Mouse (Mus musculus): ENCODE data around the gene Htr5a. TPM values are rescaled to one million over a fixed set of nuclear protein-coding genes. Genes with fewer than 3 reads are reported as not detected.

The Htr5a gene
- not detected for total RNA-seq (2022)

DNA sequence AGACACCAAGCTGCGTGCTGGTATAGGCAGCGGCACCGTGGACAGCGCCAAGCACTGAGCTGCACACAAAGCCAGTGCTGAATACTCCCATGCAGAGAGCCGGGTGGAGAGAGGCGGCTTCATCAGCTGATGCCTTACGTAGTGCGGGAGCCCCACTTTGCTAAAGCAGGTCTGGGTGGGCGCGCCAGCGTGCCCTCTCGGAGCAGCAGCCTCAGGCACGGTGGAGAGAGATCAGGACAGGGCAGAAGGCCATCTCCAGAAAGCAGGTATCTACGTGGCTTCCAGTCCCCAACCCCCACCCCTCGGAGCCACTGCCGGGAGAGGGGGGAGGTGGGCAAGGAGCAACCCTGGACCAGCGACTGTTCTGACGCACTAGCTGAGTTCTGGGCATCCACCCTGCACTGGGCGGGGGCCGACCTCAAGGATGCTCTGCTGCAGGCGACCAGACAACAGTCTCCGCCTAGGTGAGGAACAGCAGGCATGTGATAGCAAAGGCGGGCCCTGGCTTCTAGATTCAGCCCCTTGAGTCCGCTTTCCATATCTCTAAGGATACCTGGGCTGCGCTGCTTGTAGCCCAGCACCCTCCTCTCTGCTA lies at the start of gene Htr5a:
TSS of gene Htr5a (plus strand) at position 449 of the 595 bp plus-strand sequence.
- DNase-seq (ENCODE audit: low spot score in 2 of 2) = no peak

DNA sequence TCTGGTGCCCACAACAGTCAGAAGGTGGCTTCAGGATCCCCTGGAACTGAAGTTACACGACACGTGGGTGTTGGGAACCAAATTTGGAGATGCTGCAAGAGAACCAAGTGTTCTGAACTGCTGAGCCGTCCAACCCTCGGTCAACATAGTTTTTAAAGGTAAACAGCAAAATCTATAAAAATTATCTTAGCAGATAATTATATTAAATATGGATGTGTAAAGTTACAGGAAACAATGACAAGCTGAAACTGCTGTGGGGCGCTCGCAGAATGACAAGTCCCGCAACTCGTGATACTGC lies 49.8 kb upstream of the Htr5a start:
- no peak for DNase-seq (ENCODE audit: low spot score in 2 of 2)

DNA sequence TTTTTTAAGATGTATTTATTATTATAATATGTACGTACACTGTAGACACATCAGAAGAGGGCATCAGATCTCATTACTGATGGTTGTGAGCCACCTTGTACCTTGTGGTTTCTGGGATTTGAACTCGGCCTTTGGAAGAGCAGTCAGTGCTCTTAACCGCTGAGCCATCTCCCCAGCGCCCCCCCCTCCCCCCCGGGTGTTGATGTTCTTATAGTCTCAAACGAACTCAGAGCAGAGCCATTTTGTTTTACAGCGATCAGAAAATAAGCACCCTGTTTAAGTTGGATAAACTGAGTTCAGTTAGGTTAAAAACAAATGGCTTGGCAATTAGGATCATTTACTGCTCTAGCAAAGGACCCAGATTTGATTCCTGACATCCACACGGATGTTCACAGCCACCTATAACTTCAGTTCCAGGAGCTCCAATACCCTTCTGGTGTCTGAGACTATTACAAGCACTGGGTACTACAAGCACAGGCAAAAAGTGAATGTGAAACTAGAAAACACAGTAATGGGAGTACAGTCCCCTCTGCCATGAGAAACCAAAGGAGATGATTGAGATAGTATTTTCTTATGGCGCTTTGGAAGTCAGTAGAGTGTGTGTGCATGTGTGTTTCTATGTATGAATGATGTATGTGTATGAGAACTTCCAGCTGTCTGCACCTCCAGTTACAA lies 49.3 kb upstream of the Htr5a start:
- DNase-seq (ENCODE audit: low spot score in 2 of 2) = no peak

DNA sequence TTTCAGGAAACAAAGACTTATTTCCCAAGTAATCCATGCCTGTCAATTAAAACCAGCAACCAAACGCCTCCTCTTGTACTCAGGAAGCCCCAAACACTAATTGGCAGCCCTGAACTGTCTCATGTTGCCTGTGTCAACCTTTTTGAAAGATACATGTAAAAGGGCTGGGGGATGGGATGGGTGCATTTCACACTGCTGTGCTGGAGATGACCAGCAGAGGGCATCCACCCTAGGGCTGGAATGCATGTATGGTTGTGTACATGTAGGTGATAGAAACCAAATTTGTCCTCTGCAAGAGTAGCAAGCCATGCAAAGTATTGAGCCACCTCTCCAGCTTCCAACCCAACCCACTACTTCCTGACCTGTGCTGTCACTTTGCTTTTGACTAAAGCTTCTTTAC lies 48.0 kb upstream of the Htr5a start:
- peak; percentile 21 to 37 for DNase-seq (ENCODE audit: low spot score in 2 of 2)

DNA sequence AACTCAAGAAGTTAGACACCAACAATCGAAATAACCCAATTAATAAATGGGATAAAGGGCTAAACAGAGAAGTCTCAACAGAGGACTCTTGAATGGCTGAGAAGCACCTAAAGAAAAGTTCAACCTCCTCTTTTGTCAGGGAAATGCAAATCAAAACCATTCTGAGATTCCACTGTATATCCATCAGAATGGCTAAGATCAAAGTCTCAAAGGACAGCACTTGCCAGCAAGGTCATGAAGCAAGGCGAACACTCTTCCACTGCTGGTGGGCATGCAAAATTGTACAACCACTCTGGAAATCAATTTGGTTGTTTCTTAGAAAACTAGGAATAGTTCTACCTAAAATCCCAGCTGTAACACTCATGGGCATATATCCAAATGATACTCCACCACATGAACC lies 27.7 kb upstream of the Htr5a start:
- no peak for DNase-seq (ENCODE audit: low spot score in 2 of 2)

DNA sequence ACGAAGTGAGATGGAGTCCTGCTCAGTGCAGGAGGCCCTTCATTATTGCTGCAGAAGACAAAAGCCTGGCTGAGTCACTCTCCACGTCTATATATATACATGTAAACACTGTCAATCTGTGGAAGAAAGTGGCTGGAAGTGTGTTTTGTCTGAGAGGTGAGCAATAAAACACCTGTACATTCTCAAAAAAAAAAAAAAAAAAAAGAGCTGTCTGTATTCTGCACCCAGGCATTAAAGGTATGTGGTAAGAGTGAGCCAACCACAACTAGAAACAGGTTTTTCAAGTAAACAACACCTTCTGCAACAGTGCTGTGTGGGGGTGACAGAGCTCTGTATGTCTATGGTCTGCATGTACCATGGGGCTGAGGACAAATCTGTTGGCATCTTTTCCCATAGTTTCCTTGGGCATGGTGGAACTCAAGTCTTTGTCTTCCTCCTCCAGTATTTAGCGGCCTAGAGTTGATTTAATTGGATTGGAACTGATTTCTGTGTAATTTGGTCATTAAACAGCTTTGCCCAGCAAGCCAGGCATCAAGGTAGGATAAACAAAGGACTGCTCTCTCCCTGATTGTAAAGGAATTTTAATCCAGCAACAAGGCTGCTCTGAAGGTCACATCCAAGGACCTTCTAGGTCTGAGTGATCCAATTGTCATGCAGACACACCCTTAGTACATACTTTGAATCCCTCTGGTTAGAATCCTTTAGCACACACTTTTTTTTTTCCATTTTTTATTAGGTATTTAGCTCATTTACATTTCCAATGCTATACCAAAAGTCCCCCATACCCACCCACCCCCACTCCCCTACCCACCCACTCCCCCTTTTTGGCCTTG lies 22.9 kb upstream of the Htr5a start:
- no peak for DNase-seq (ENCODE audit: low spot score in 2 of 2)

DNA sequence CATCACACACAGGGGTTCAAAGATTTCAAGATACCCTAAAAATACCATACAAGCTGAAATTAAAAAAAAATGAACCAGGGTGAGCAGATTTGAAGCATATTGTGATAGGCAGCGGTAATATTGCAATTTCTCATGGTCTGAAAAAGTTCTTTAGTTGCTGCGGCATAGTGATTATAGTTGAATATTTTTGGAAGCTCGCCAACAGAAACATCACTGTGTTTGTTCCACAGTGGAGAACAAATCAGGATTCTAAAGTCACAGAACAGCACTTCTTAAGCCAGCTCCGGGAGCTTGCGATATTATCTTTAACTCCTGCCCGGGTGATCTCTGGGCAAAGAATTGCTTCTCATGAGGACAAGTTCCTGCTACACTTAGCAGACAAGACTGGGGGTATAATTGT lies 20.8 kb upstream of the Htr5a start:
- no peak for DNase-seq (ENCODE audit: low spot score in 2 of 2)

DNA sequence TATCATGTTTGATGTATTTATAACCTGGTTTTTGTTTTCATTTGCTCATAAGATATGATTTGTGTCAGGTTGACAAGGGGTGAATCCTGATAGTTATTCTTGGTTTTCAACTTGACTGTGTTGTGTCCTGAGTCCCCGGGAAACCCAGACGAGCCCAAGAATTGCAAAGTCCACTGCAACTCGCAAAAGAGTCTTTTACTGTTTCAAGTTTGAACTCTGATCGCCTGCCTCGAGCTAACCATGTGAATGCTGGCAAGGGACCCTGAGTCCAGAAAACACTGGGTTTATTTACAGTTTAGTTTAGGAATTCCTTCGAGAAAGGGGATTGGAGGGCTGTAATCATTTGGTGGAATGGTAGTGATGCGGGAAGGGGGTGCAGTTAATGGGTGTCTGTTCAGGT lies 14.0 kb upstream of the Htr5a start:
- DNase-seq (ENCODE audit: low spot score in 2 of 2) = no peak

DNA sequence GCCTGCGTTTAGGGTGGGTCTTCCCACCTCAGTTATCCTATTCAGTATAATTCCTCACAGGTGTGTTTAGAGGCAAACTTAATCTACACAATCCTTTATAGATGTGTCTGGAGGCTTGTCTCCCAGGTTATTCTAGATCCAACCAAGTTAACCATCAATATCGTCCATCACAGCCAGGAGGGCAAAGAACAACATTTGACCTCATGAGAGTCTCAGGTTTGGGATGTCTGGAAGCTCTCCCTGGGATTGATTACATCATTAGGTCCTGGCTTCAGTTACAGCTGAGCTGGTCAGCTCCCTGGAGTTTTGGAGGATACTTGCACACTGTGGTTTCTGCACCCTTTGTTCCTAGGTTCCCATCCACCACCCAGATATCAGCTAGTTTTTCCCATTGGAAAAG lies 6.9 kb upstream of the Htr5a start:
- no peak for DNase-seq (ENCODE audit: low spot score in 2 of 2)

DNA sequence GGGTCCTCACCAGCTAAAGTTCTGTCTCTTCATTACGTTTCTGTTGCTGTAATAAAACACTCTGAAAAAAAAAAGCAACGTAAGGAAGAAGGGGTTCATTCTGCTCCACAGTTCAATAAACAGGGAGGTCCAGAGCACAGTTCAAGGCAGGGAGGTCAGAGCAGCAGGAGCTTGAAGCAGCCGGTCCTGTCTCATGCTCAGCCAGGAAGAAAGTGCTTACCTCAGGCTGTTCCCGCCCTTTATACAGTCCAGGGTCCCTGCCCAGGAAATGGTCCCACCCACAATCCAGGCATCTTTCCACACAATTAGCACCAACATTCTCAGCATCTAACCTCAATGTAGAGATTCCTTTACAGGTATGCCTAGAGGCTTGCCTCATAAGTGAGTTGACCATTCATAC lies 3.9 kb upstream of the Htr5a start:
- no peak for DNase-seq (ENCODE audit: low spot score in 2 of 2)

DNA sequence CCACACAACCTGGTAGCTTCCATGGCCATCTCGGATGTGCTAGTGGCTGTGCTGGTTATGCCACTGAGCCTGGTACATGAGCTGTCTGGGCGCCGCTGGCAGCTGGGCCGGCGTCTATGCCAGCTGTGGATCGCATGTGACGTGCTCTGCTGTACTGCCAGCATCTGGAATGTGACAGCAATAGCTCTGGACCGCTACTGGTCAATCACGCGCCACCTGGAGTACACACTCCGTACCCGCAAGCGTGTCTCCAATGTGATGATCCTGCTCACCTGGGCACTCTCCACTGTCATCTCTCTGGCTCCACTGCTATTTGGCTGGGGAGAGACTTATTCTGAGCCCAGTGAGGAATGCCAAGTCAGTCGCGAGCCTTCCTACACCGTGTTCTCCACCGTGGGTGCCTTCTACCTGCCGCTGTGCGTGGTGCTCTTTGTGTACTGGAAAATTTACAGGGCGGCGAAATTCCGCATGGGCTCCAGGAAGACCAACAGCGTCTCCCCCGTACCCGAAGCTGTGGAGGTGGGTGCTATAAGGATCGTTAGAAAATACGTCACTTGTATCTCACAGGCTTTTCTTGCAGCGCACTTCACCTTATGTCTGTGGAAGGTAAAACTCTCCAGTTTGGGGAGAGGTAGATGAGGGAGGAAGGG lies 847 bp downstream of the Htr5a start:
- no peak for DNase-seq (ENCODE audit: low spot score in 2 of 2)

DNA sequence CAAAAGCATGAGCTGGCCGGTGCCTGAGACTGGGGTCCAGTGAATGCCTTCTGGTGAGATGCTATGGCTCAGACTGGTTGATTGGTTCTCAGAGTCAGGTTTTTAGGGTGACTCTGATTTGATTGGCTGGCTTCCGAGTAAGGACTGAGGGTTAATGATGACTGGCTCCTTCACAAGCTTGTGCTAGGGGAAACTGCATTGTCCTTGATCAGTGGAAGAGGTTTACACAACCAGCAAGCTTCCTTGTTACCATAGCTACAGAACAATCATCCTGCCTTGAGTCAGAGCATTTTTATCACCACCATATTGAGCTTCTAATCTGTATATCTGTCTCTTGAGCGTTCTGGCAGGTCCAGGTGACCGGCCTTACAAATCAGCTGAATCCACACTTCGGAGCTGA lies 5.0 kb downstream of the Htr5a start:
- DNase-seq (ENCODE audit: low spot score in 2 of 2) = no peak

DNA sequence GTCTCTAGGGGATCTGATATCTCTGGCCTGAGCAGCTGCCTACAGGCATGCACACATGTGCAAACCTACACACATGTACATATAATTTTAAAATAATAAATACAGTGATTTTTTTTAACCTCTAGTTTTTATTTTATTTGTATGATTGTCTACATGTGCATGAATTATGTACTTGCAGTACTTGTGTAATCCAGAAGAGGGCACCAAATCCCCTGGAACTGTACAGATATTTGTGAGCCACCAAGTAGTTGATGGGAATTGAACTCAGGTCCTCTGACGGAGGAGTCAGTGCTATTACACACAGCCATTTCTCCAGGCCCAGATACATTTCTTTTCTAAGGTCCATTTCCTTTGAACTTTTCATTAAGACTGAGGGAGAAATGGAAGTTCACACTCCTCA lies 12.3 kb downstream of the Htr5a start:
- no peak for DNase-seq (ENCODE audit: low spot score in 2 of 2)

DNA sequence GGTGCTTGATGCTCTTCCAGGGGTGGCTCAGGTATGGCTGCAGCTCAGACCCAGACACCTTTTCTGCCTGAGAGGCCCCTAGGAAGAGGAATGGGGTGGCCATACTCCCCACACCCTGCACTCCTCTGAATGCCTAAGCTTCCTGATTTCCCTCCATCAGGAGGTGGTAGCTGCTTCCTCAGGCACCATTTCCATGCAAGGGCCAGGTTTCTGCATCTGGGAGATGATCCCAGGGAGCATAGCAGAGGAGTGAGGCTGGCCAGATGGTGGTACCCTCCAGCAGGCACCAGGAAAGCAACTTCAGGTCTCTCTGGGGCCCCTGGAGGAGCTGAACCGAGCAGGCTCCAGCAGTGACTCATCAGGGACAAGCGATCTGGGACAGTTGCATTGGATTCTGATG lies 13.8 kb downstream of the Htr5a start:
- no peak for DNase-seq (ENCODE audit: low spot score in 2 of 2)

DNA sequence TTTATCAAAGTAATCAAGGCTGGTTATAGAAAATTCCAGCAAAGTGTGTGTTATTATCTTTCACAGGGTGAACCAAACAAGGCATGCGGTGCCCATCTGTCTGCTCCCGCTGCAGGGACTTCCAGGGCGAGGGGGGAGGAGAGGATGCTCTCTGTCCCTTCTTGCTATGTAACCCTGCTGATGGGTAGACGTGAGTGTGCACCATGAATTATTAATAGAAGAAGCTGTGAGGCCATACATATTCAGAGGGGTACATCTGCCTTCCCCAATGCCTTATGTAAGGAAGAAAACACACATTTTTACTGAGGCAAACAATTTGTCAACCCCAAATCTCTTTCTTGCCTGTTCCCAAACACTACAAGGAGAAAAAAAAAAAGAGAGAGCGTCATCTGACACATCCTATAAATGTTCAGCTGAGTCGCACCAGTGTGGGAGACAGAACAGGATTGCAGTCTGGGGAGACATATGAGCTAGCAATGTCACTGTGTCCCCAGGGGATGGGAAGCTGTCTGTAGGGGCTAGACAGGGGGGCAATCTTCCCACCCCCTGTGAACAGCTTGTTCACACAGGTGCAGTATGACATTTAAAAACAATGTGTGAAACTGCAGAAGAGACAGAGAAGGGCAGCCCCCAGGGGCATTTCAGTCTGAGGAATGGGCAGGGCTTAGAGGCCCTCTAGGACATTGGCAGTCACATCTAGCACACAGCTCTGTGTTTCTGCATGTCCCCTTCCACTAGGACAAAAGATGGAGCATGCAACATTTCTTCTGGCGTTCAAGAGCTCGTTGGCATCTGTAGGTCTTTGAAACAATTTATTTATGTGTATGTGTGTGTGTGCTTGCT lies 31.5 kb downstream of the Htr5a start:
- no peak for DNase-seq (ENCODE audit: low spot score in 2 of 2)

DNA sequence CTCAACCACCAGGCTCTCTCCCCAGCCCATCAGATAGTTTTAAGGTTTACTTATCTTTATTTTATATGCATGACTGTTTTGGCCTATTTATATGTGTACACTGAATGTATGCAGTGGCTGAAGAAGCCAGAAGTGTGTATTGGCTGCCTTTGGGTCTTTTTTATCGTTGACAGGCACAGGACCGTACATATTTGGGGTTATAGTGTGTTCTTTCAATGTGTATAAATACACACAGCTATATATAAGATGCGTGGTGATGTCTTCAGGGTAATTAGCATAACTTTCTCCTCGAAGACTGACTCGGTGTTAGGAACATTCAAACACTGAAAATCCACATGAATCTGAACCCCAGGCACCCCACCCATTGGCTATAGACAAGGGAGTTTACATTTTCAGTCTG lies 32.3 kb downstream of the Htr5a start:
- no peak for DNase-seq (ENCODE audit: low spot score in 2 of 2)

DNA sequence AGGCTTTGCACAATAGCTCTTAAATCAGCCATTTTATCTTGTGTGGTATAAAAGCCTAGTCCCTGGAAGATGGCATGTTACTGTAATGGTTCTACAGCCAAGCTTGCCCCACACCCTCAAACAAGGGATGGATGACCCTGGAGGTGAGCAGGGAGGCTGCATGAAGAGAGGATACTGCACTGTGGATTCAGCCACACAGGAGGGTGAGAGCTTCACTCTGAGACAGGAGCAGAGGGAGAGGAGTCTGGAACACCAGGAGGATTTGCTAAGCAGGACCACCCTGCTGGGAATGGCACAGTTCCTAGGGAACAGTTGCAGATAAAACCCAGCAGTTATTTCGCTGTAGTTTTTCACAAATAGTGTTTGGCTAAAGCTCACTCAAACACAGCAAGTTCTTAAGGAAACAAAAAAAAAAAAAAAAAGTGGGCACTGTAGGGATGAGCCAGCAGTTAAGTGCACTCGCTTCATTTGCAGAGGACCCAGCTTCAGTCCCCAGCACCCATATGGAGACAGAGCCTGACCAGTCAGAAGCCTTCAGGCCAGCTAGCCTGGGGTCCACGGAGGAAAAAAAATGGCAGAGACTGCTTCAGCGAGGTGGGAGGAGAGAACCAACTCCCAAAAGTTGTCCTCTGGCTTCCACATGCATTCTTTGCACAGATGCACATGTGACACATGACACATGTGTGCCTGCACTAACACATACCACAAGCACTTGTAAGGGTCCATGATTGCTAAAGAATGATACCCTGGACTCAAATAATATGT lies 33.6 kb downstream of the Htr5a start:
- DNase-seq (ENCODE audit: low spot score in 2 of 2) = no peak

DNA sequence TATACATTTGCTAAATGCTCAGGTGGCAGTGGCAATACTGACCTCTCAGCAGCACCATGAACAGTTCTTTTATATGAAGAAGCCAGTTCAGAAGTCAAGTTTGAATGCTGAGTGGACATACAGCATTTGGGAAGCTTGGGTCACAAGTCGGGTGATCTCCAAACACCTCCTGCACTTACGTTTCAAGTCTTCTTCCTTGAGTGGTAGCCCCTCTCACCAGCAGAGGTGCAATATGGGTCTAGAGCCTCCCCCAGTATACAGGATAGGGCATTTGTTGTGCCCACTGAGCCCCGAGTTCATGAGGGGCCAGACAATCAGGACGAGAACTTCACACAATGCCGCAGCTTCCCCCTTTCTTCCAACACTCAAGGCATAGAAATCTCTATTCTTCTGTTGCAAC lies 36.4 kb downstream of the Htr5a start:
- no peak for DNase-seq (ENCODE audit: low spot score in 2 of 2)

DNA sequence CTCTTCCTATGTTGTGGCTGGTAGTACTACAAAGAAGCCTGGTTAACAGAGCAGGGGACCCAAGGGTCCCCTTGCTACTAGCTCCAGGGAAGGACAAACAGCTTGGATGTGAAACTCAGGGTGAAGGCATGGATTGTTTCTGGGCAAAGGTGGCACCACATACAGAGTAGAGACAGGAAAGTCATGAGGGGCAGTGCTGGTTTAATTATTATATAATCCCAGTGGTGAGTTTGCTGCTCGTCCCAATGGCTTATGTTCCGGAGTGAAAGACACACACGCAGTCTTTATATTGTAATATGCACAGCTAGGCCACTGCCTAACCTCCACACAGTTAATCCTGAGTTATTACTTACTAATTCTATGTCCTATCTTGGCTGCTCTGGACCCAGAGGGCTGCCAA lies 37.8 kb downstream of the Htr5a start:
- DNase-seq (ENCODE audit: low spot score in 2 of 2) = no peak

DNA sequence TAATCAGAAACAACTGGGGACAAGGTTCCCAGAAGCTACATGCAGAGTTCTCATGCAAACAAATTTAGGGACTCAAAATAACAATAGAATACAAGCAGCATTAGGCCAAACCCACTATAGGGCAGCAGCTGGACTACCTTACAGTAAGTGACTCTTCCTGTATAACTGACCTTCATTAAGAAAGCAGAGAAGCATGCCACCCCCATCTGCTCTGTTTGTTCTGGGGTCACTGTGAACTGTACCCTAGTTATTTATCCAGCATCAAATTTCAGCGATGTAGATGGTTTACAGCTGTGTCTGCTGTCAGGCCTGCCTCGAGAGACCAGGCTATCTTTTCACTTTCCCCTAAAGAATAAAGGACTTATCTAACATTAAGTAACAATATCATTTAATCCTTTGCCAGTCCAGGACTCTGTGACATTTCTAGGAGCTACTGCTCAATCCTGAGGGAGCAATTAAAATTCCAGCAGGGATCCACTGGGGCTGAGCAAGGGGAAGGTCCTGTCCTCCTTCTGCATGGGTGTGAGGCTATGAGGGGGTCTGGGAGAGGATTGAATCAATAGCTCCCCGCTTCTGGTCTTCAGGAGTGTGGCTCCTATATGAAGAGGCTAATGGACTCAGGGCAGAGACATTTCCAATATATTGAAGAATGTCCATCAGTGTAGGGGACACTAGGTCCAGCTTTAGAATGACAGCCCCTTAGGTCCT lies 38.5 kb downstream of the Htr5a start:
- no peak for DNase-seq (ENCODE audit: low spot score in 2 of 2)

Data from gastrocnemius, adult 8-10 months (tissue).